Mouse (Mus musculus) cortical plate, adult 2 months (tissue): Measurements from ENCODE around the gene Olig1.

Experiments used
- CTCF ChIP-seq: fragments of 200-500 bp; IDR thresholded peaks from 2 replicates; pipeline ENCODE4 v1.5.1; 2011; ENCODE audit warnings: mild to moderate bottlenecking, control low read depth, low read length; ENCODE audit not compliant: insufficient read depth; ENCODE audit errors: extremely low read depth
- POLR2A ChIP-seq: fragments of 200-500 bp; IDR thresholded peaks from 2 replicates; pipeline ENCODE4 v1.6.1; 2011; ENCODE audit warnings: mild to moderate bottlenecking, low read length, control low read depth; ENCODE audit not compliant: insufficient read depth; ENCODE audit errors: extremely low read depth

- TF ChIP-seq CTCF (no peak), POLR2A (no peak)
These were observed 30.5 kb upstream of the Olig1 start for GRCm38 (mm10) chr16:91239024-91239423.
